Mouse (Mus musculus): ENCODE results near the gene Cc2d2a.

DNA sequence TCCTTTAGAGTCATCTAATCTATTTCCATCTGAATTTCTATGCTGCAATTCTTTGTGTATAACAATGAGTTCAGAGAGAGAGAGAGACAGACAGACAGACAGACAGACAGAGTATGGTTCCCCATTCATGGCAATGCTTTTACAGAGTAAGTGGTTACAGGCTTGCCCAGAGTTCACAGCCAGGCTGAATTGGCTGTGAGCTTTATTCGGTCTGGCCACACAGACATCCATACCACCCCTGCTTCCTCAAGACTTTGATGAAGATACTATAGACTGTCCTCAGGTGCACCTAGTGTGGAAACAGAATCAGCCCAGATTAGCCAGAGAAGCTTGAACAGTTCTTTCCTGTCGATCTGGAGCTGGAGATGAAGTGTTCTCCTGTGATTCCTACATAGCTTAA is 10.9 kb downstream of the Cc2d2a start:
- TF ChIP-seq CTCF (conservative IDR thresholded peaks at IDR 0.05; ENCODE audit: low read length) (no peak), NANOG (IDR thresholded peaks at IDR 0.05; ENCODE audit: borderline replicate concordance, low read length) (no peak), POU5F1 (IDR thresholded peaks at IDR 0.05; ENCODE audit: borderline replicate concordance, low read length) (no peak)
